Mouse (Mus musculus) neural tube, embryonic 12.5 days (tissue): ENCODE data around the gene Olfr6. TPM values are rescaled to one million over a fixed set of nuclear protein-coding genes. Genes with fewer than 3 reads are reported as not detected.

Experiments used
- polyA plus RNA-seq: library from polyadenylated mRNA; unstranded; fragments of >200 nt; fragmentation: Nextera tagmentation; extraction: Ambion mirVana; gene quantifications from 2 replicates; pipeline ENCODE4 v1.2.1, GENCODE M21; 2016

Gene Olfr6
- polyA plus RNA-seq, 1 experiment from 2014 or later, result not detected

Other genes starting within 250 kb of the Olfr6 start
- gene Olfr695, start 247.5 kb downstream of the Olfr6 start, polyA plus RNA-seq, result not detected in 2 replicates
- gene Olfr697, start 221.5 kb downstream of the Olfr6 start, polyA plus RNA-seq, result not detected in 2 replicates
- not detected in 2 replicates for gene Olfr698, start 208.5 kb downstream of the Olfr6 start, polyA plus RNA-seq
- gene Olfr699, start 170.7 kb downstream of the Olfr6 start, polyA plus RNA-seq, result not detected in 2 replicates
- not detected in 2 replicates for gene Olfr700, start 155.1 kb downstream of the Olfr6 start, polyA plus RNA-seq
- gene Olfr701, start 149.8 kb downstream of the Olfr6 start, polyA plus RNA-seq, result not detected in 2 replicates
- not detected in 2 replicates for gene Olfr702, start 130.0 kb downstream of the Olfr6 start, polyA plus RNA-seq
- gene Olfr703, start 120.6 kb downstream of the Olfr6 start, polyA plus RNA-seq, result not detected in 2 replicates
- gene Olfr704, start 100.8 kb downstream of the Olfr6 start, polyA plus RNA-seq, result not detected in 2 replicates
- not detected in 2 replicates for gene Olfr705, start 87.0 kb downstream of the Olfr6 start, polyA plus RNA-seq
- not detected in 2 replicates for gene Olfr706, start 75.8 kb downstream of the Olfr6 start, polyA plus RNA-seq
- not detected in 2 replicates for gene Olfr707, start 62.7 kb downstream of the Olfr6 start, polyA plus RNA-seq
- gene Olfr1532-ps1, start 55.9 kb downstream of the Olfr6 start, polyA plus RNA-seq, result not detected in 2 replicates
- not detected in 2 replicates for gene Olfr709-ps1, start 31.7 kb downstream of the Olfr6 start, polyA plus RNA-seq
- not detected in 2 replicates for gene Olfr710, start 15.6 kb downstream of the Olfr6 start, polyA plus RNA-seq
- not detected in 2 replicates for gene Olfr711, start 11.5 kb upstream of the Olfr6 start, polyA plus RNA-seq
- not detected in 2 replicates for gene Olfr2, start 42.1 kb upstream of the Olfr6 start, polyA plus RNA-seq
- gene Olfr713, start 67.2 kb upstream of the Olfr6 start, polyA plus RNA-seq, result not detected in 2 replicates
- gene Olfr714, start 107.0 kb upstream of the Olfr6 start, polyA plus RNA-seq, result not detected in 2 replicates
- gene Olfr17, start 129.3 kb upstream of the Olfr6 start, polyA plus RNA-seq, result not detected in 2 replicates
- gene Olfr715b, start 146.4 kb upstream of the Olfr6 start, polyA plus RNA-seq, result not detected in 2 replicates
- gene Olfr715, start 167.1 kb upstream of the Olfr6 start, polyA plus RNA-seq, result not detected in 2 replicates
- gene Olfr716, start 174.4 kb upstream of the Olfr6 start, polyA plus RNA-seq, result not detected in 2 replicates
- gene Nlrp14, start 203.1 kb upstream of the Olfr6 start, polyA plus RNA-seq, result not detected in 2 replicates
- gene Rbmxl2, start 245.5 kb upstream of the Olfr6 start, polyA plus RNA-seq, result not detected in 2 replicates